In genomic region chr13:98297883-98298482, GRCm38 (mm10) we compare ENCODE assay signal across 24 mouse cellular contexts. TPM values are rescaled to one million over a fixed set of nuclear protein-coding genes. Genes with fewer than 3 reads are reported as not detected.
DNase-seq lines count a peak whose midpoint lies in the region; ATAC-seq and TF ChIP-seq lines count a peak whose summit lies in the region.
"Had no signal": no experiment of that assay in that cellular context is flagged by ENCODE, and none has a peak within 500 bp of the region (broad histone marks: within the 10 kb centered on the region; RNA-seq: fewer than 3 reads in every experiment).

No protein-coding gene starts in this region.

- peak; percentile 33 for DNase-seq in heart, adult 11 months
- DNase-seq in heart, embryonic 10.5 days (ENCODE audit: low spot score): no peak
- DNase-seq in lung, embryonic 14.5 days: no peak
- DNase-seq in lung, postnatal 10 days: no peak
- DNase-seq in ES-E14 (ENCODE audit: low read depth, low spot score): no peak
- peak; percentile 15 for DNase-seq in retina, postnatal 1 day
- DNase-seq in urinary bladder, adult 2 months (ENCODE audit: low spot score): no peak
- DNase-seq: cerebellum, postnatal 10 days; embryo, embryonic 11 days; heart, postnatal 14 days; kidney, adult 9 months; lung, adult 2 months; thymus, postnatal 36 days had no signal

- H3K27me3 ChIP-seq in heart, embryonic 10.5 days (ENCODE audit: insufficient read depth, poor library complexity, severe bottlenecking): no peaks in the 10 kb centered on the region
- H3K27me3 ChIP-seq in lung, embryonic 14.5 days (ENCODE audit: insufficient read depth, low read length): no peaks in the 10 kb centered on the region
- H3K27me3 ChIP-seq: forebrain, embryonic 15.5 days; hindbrain, embryonic 15.5 days; limb, embryonic 13.5 days had no signal

- in situ Hi-C loops in ES-E14 (cut with MboI; ENCODE audit: low sequenced_read_pairs in 2 of 2, unreplicated experiment in 2 of 2): no loop called here

- H3K9ac ChIP-seq in lung, embryonic 14.5 days: no peak overlapping the region
- no peak overlapping the region for H3K9ac ChIP-seq in ES-E14 (ENCODE audit: insufficient read depth, low read depth, low read length, poor library complexity, severe bottlenecking)
- H3K9ac ChIP-seq: forebrain, embryonic 15.5 days; hindbrain, embryonic 15.5 days; limb, embryonic 13.5 days had no signal

- 88% methylated on average over 6 of the region's 6 CpGs for WGBS in heart, embryonic 10.5 days
- WGBS in lung, embryonic 14.5 days: 95% methylated on average over 6 of the region's 6 CpGs

- no peak overlapping the region for H3K4me2 ChIP-seq in lung, embryonic 14.5 days

- H3K9me3 ChIP-seq in heart, embryonic 10.5 days: no peaks in the 10 kb centered on the region
- H3K9me3 ChIP-seq in lung, embryonic 14.5 days (ENCODE audit: low read depth, low read length): no peaks in the 10 kb centered on the region
- no peaks in the 10 kb centered on the region for H3K9me3 ChIP-seq in ES-E14 (ENCODE audit: control insufficient read depth, insufficient read depth, low read depth, low read length)
- H3K9me3 ChIP-seq: forebrain, embryonic 15.5 days; hindbrain, embryonic 15.5 days had no signal

- H3K27ac ChIP-seq in heart, embryonic 10.5 days: no peak overlapping the region
- H3K27ac ChIP-seq in lung, embryonic 14.5 days (ENCODE audit: low read depth): no peak overlapping the region
- H3K27ac ChIP-seq in ES-E14 (ENCODE audit: insufficient read depth, low read depth, low read length, poor library complexity, severe bottlenecking): no peak overlapping the region
- H3K27ac ChIP-seq: forebrain, embryonic 15.5 days; limb, embryonic 13.5 days had no signal

- ATAC-seq in lung, embryonic 14.5 days (ENCODE audit: insufficient read depth): no peak
- ATAC-seq in megakaryocyte-erythroid progenitor cell, adult 5-6 weeks (replicated peaks; ENCODE audit: low FRiP score, low TSS enrichment, poor library complexity, severe bottlenecking): no peak

- H3K36me3 ChIP-seq in heart, embryonic 10.5 days: no peaks in the 10 kb centered on the region
- no peaks in the 10 kb centered on the region for H3K36me3 ChIP-seq in lung, embryonic 14.5 days (ENCODE audit: insufficient read depth)
- H3K36me3 ChIP-seq in ES-E14 (ENCODE audit: control insufficient read depth, insufficient read depth, low read length, poor library complexity, severe bottlenecking): no peaks in the 10 kb centered on the region
- H3K36me3 ChIP-seq: forebrain, embryonic 15.5 days; hindbrain, embryonic 15.5 days; limb, embryonic 13.5 days had no signal

- no peak overlapping the region for H3K4me3 ChIP-seq in heart, embryonic 10.5 days
- no peak overlapping the region for H3K4me3 ChIP-seq in lung, embryonic 14.5 days (ENCODE audit: low read depth, low read length)
- H3K4me3 ChIP-seq in ES-E14 (ENCODE audit: insufficient read depth in 1 of 2, low read depth in 1 of 2, low read length in 2 of 2, poor library complexity in 1 of 2, severe bottlenecking in 1 of 2): no peak overlapping the region
- H3K4me3 ChIP-seq: forebrain, embryonic 15.5 days; hindbrain, embryonic 15.5 days; limb, embryonic 13.5 days had no signal

- TF ChIP-seq CTCF in lung, embryonic 14.5 days (IDR thresholded peaks at IDR 0.05; ENCODE audit: low read depth): peak; percentile 36; the same call in 1 of the 2 replicates

- H3K4me1 ChIP-seq in heart, embryonic 10.5 days: peaks cover 8% of the 10 kb centered on the region
- no peaks in the 10 kb centered on the region for H3K4me1 ChIP-seq in lung, embryonic 14.5 days (ENCODE audit: insufficient read depth)
- peaks cover 0 to 13% of the 10 kb centered on the region in 2 experiments; a peak in 1 of 4 replicates for H3K4me1 ChIP-seq in ES-E14 (ENCODE audit: control insufficient read depth in 2 of 2, insufficient read depth in 2 of 2, low read length in 2 of 2, poor library complexity in 1 of 2)
- H3K4me1 ChIP-seq: hindbrain, embryonic 15.5 days; limb, embryonic 13.5 days had no signal

TF ChIP-seq in ES-E14, 5 proteins besides CTCF, POLR2A, EP300 and RAD21:
- TF ChIP-seq MAFK (IDR thresholded peaks at IDR 0.05; ENCODE audit: insufficient read depth, low read depth, low read length) (no peak), ZNF384 (IDR thresholded peaks at IDR 0.05; ENCODE audit: low read depth, low read length) (peak; percentile 33; the same call in 1 of the 2 replicates), ZC3H11A (IDR thresholded peaks at IDR 0.05; ENCODE audit: borderline replicate concordance, low read depth, low read length) (peak; percentile 14; the same call in 1 of the 2 replicates), HCFC1 (IDR thresholded peaks at IDR 0.05; ENCODE audit: borderline replicate concordance, insufficient read depth, low read length) (no peak), CHD2 (IDR thresholded peaks at IDR 0.05; ENCODE audit: low read depth, low read length) (peak; percentile 75)

RNA-seq across cellular contexts. Expression of gene Gm21976, which starts 18.3 kb away (rescaled TPM):
- polyA plus RNA-seq in heart, embryonic 10.5 days (2016; fragmentation: Nextera tagmentation; extraction: Ambion mirVana): not detected in 2 replicates
- polyA plus RNA-seq in lung, embryonic 14.5 days (2014; fragmentation: Nextera tagmentation; extraction: Ambion mirVana): not detected in 2 replicates
- not detected in 2 replicates for total RNA-seq in ES-E14 (2012; rRNA removed)
- polyA plus RNA-seq in urinary bladder, adult 2 months (2012; rRNA removed): not detected in 2 replicates
- total RNA-seq in megakaryocyte-erythroid progenitor cell, adult 5-6 weeks (2014; fragmentation: Nextera tagmentation): not detected in 2 replicates
- total RNA-seq in megakaryocyte-erythroid progenitor cell, adult 5-6 weeks (2017): not detected in 2 replicates
- total RNA-seq: adrenal gland, postnatal 4 days; gastrocnemius, adult 8-10 months; heart, adult 8-10 months; heart, postnatal 14 days; layer of hippocampus, adult 18-20 months; megakaryocyte, adult 5-6 weeks had no signal
- polyA plus RNA-seq: forebrain, embryonic 15.5 days; hindbrain, embryonic 15.5 days; limb, embryonic 13.5 days; lung, adult 2 months; neural tube, embryonic 14.5 days; spleen, adult 2 months had no signal

RNA-seq across cellular contexts. Expression of gene Btf3, which starts 18.8 kb away (rescaled TPM):
- 512 and 641 TPM in 2 replicates for polyA plus RNA-seq in heart, embryonic 10.5 days (2016; fragmentation: Nextera tagmentation; extraction: Ambion mirVana)
- polyA plus RNA-seq in lung, embryonic 14.5 days (2014; fragmentation: Nextera tagmentation; extraction: Ambion mirVana): 746 and 761 TPM in 2 replicates
- total RNA-seq in ES-E14 (2012; rRNA removed): 742 and 844 TPM in 2 replicates
- 665 and 770 TPM in 2 replicates for polyA plus RNA-seq in urinary bladder, adult 2 months (2012; rRNA removed)
- total RNA-seq in megakaryocyte-erythroid progenitor cell, adult 5-6 weeks (2014; fragmentation: Nextera tagmentation): 1,176 and 1,210 TPM in 2 replicates
- total RNA-seq in megakaryocyte-erythroid progenitor cell, adult 5-6 weeks (2017): 2,564 and 2,726 TPM in 2 replicates

RNA-seq across cellular contexts. Expression of gene Ankra2, which starts 35.1 kb away (rescaled TPM):
- polyA plus RNA-seq in heart, embryonic 10.5 days (2016; fragmentation: Nextera tagmentation; extraction: Ambion mirVana): 14.8 and 16.3 TPM in 2 replicates
- polyA plus RNA-seq in lung, embryonic 14.5 days (2014; fragmentation: Nextera tagmentation; extraction: Ambion mirVana): 19.8 and 21.2 TPM in 2 replicates
- 7.7 and 10.8 TPM in 2 replicates for total RNA-seq in ES-E14 (2012; rRNA removed)
- polyA plus RNA-seq in urinary bladder, adult 2 months (2012; rRNA removed): 37.4 and 47.6 TPM in 2 replicates
- 37.7 and 42.4 TPM in 2 replicates for total RNA-seq in megakaryocyte-erythroid progenitor cell, adult 5-6 weeks (2014; fragmentation: Nextera tagmentation)
- 21.6 and 25.0 TPM in 2 replicates for total RNA-seq in megakaryocyte-erythroid progenitor cell, adult 5-6 weeks (2017)

RNA-seq across cellular contexts. Expression of gene Utp15, which starts 35.1 kb away (rescaled TPM):
- polyA plus RNA-seq in heart, embryonic 10.5 days (2016; fragmentation: Nextera tagmentation; extraction: Ambion mirVana): 25.1 and 32.1 TPM in 2 replicates
- polyA plus RNA-seq in lung, embryonic 14.5 days (2014; fragmentation: Nextera tagmentation; extraction: Ambion mirVana): 38.3 and 40.9 TPM in 2 replicates
- total RNA-seq in ES-E14 (2012; rRNA removed): 33.4 and 38.9 TPM in 2 replicates
- 13.3 and 13.4 TPM in 2 replicates for polyA plus RNA-seq in urinary bladder, adult 2 months (2012; rRNA removed)
- 34.4 and 45.7 TPM in 2 replicates for total RNA-seq in megakaryocyte-erythroid progenitor cell, adult 5-6 weeks (2014; fragmentation: Nextera tagmentation)
- 57.2 and 67.9 TPM in 2 replicates for total RNA-seq in megakaryocyte-erythroid progenitor cell, adult 5-6 weeks (2017)

RNA-seq across cellular contexts. Expression of gene Foxd1, which starts 56.1 kb away (rescaled TPM):
- 0.10 and 0.16 TPM in 2 replicates for polyA plus RNA-seq in heart, embryonic 10.5 days (2016; fragmentation: Nextera tagmentation; extraction: Ambion mirVana)
- polyA plus RNA-seq in lung, embryonic 14.5 days (2014; fragmentation: Nextera tagmentation; extraction: Ambion mirVana): not detected in 2 replicates
- 0.16 and 0.22 TPM in 2 replicates for total RNA-seq in ES-E14 (2012; rRNA removed)
- polyA plus RNA-seq in urinary bladder, adult 2 months (2012; rRNA removed): 0.01 TPM in 1 of 2 replicates, not detected in the other
- not detected in 2 replicates for total RNA-seq in megakaryocyte-erythroid progenitor cell, adult 5-6 weeks (2014; fragmentation: Nextera tagmentation)
- total RNA-seq in megakaryocyte-erythroid progenitor cell, adult 5-6 weeks (2017): not detected in 2 replicates
- total RNA-seq: megakaryocyte, adult 5-6 weeks had no signal
- polyA plus RNA-seq: spleen, adult 2 months had no signal

Comparison
In these comparisons a context has a peak if more than half of its experiments do, and no peak if none do; other contexts are left out.
1. DNase-seq: peak in heart, adult 11 months (single experiment) and retina, postnatal 1 day (single experiment); none in heart, embryonic 10.5 days (single experiment), lung, embryonic 14.5 days (single experiment), lung, postnatal 10 days (single experiment), ES-E14 (single experiment) and urinary bladder, adult 2 months (single experiment).